Mouse (Mus musculus): ENCODE measurements around the gene Cmtm3.

Cmtm3 gene

GRCm38 (mm10) chr8:104342426-104342825 lies 3.2 kb downstream of the Cmtm3 start:
- DNase-seq (ENCODE audit: low spot score): no peak

- peak; percentile 57 for DNase-seq (ENCODE audit: low spot score)
These were observed 4.7 kb downstream of the Cmtm3 start for GRCm38 (mm10) chr8:104343957-104344356.

GRCm38 (mm10) chr8:104344622-104345021 lies 5.4 kb downstream of the Cmtm3 start:
- no peak for DNase-seq (ENCODE audit: low spot score)

- DNase-seq (ENCODE audit: low spot score): no peak
These were observed 7.5 kb downstream of the Cmtm3 start for GRCm38 (mm10) chr8:104346706-104347105.

- DNase-seq (ENCODE audit: low spot score): no peak
These were observed 9.8 kb downstream of the Cmtm3 start for GRCm38 (mm10) chr8:104348971-104349370.

- no peak for DNase-seq (ENCODE audit: low spot score)
These were observed 10.8 kb downstream of the Cmtm3 start for GRCm38 (mm10) chr8:104350047-104350446.

GRCm38 (mm10) chr8:104353186-104353585 lies 14.0 kb downstream of the Cmtm3 start:
- no peak for DNase-seq (ENCODE audit: low spot score)

- no peak for DNase-seq (ENCODE audit: low spot score)
These were observed 15.3 kb downstream of the Cmtm3 start for GRCm38 (mm10) chr8:104354504-104354903.

- no peak for DNase-seq (ENCODE audit: low spot score)
These were observed 19.4 kb downstream of the Cmtm3 start for GRCm38 (mm10) chr8:104358637-104359036.

GRCm38 (mm10) chr8:104359778-104360456 lies 20.7 kb downstream of the Cmtm3 start:
- DNase-seq (ENCODE audit: low spot score): no peak

GRCm38 (mm10) chr8:104365695-104366094 lies 26.5 kb downstream of the Cmtm3 start:
- no peak for DNase-seq (ENCODE audit: low spot score)

- no peak for DNase-seq (ENCODE audit: low spot score)
These were observed 28.2 kb downstream of the Cmtm3 start for GRCm38 (mm10) chr8:104367398-104367797.

- no peak for DNase-seq (ENCODE audit: low spot score)
These were observed 30.4 kb downstream of the Cmtm3 start for GRCm38 (mm10) chr8:104369591-104369990.

GRCm38 (mm10) chr8:104370071-104370470 lies 30.9 kb downstream of the Cmtm3 start:
- no peak for DNase-seq (ENCODE audit: low spot score)

GRCm38 (mm10) chr8:104371121-104371520 lies 31.9 kb downstream of the Cmtm3 start:
- no peak for DNase-seq (ENCODE audit: low spot score)

- no peak for DNase-seq (ENCODE audit: low spot score)
These were observed 34.6 kb downstream of the Cmtm3 start for GRCm38 (mm10) chr8:104373779-104374178.

- DNase-seq (ENCODE audit: low spot score): no peak
These were observed 35.1 kb downstream of the Cmtm3 start for GRCm38 (mm10) chr8:104374269-104374668.

GRCm38 (mm10) chr8:104374864-104375846 lies 35.9 kb downstream of the Cmtm3 start:
- no peak for DNase-seq (ENCODE audit: low spot score)

GRCm38 (mm10) chr8:104375959-104376358 lies 36.7 kb downstream of the Cmtm3 start:
- no peak for DNase-seq (ENCODE audit: low spot score)

- DNase-seq (ENCODE audit: low spot score): no peak
These were observed 37.5 kb downstream of the Cmtm3 start for GRCm38 (mm10) chr8:104376669-104377068.

- DNase-seq (ENCODE audit: low spot score): no peak
These were observed 40.2 kb downstream of the Cmtm3 start for GRCm38 (mm10) chr8:104379301-104379836.

GRCm38 (mm10) chr8:104380269-104380668 lies 41.1 kb downstream of the Cmtm3 start:
- DNase-seq (ENCODE audit: low spot score): no peak

- no peak for DNase-seq (ENCODE audit: low spot score)
These were observed 41.8 kb downstream of the Cmtm3 start for GRCm38 (mm10) chr8:104380961-104381411.
